Mouse (Mus musculus): Measurements from ENCODE around the gene Cnksr3.

DNA sequence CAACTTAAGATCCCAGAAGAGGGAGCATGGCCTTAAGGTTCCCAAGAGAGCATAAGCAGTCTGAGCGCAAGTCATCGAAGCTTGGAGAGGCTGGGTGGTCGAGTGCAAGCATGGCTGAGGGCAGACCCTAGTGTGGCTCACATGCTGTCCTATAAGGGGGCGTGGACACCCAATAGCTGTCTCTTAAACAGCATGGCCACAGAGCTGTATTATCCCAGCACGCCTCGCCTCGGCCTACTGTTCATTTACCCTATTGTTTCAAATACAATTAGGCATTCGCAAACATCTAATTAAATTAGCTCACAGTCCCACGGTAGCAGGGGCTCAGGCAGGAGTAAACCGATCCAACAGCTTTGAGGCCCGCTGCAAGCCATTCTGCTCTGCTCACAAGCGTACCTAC, 49.0 kb downstream of the Cnksr3 start:
- TF ChIP-seq POLR2A (IDR thresholded peaks at IDR 0.05; ENCODE audit: extremely low read depth, insufficient read depth, low read length) (no peak), CTCF (IDR thresholded peaks at IDR 0.05; ENCODE audit: low read depth, low read length) (no peak)
